Mouse (Mus musculus) kidney, postnatal 14 days (tissue): ENCODE results near the gene Clec1a.

Experiments
- DNase-seq: peaks from one replicate; pipeline ENCODE4 v3.0.0; 2022; ENCODE audit warnings: mixed read lengths

The Clec1a gene

DNA sequence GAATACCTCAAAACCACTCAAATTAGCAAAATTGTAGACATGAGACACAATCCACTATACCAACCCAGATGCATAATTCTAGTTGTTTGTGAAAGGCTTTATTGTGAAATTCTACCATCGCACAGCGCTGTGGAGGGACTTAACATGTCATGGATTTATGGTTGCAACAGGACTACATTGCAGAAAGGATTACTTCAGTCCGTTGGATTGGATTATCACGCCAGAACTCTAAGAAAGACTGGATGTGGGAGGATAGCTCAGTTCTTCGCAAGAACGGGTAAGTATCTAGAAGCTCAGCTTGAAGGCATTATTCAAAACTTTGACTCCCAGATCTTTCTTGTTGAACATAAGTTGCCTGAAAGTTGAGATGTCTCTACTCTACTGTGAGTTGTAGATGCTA, 48.4 kb downstream of the Clec1a start:
- DNase-seq: no peak

DNA sequence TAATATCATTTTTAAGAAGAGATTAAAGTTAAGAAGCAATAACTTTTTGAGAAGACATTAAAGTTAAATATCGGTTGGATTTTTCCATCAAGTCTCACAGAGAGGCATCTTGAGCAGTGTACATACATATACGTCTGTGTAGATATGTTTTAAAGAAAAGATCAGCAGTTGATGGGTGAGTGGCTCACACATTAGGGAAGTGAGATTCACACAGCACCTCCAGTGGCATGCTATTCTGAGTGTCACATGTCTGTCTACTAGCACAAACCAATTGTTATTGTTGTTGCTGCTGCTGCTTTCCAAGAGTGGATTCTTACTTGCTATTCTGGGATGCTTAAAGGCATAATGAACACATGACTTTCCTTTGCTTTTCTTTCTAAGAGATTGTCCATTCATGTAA, 49.4 kb downstream of the Clec1a start:
- no peak for DNase-seq

DNA sequence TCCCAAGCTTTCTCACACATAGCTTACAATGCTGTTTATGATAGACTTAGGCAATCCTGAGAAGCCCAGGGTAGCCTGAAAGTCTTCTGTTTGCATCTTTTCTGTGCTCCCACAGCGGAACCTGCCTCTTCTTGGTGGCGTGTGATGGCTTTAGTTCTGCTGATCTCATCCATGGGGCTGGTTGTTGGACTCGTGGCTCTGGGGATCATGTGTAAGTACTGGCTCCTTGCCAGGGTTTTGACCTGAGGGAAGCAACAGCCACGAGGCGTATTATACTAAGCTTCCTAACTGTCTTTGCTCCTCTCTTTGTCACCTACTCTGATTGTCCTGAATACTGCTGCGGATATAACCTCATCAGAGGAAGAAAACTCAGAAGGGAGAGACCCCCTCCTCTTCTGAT, 51.9 kb downstream of the Clec1a start:
- DNase-seq: peak; percentile 76

DNA sequence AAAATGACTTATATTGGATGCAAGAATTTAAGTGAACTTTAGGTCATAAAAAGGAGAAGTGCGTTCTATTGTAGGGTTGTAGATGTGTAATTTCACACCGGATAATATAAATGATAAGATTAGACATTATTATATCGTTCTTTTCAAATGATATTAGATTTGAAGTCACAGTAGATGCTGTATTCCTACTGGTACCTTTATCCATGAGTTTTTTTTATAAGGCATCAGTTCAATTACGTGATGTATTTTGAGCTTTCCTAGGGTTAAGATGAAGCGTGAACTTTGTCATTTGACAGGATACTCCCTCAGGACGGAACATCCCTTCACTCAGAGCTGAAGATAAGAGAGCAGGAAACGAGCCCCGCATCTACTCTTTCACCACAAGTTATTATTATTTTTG, 54.8 kb downstream of the Clec1a start, which contains the start of gene Clec1b:
Gene Clec1b, plus strand, starts transcription at position 301 of the 400 bp plus-strand sequence.
- DNase-seq: no peak

DNA sequence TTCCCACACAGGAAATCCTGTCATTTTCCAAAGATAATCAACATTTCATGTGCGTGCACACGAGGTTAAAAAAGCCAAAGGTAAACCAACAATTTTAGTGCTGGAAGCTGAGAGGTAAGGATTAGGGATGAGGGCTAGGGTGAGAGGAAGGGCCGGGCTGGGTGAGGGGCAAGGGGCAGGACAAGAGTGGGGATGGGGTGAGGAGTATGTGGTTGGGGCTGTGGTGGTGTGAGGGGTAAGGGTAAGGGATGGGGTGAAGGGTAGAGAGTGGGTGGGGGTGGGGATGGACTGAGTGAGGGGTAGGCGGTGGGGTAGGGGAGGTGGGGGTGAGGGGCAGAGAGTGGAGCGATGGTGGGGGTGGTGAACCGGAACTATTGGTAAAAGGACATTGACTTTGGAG, 58.1 kb downstream of the Clec1a start:
- no peak for DNase-seq

DNA sequence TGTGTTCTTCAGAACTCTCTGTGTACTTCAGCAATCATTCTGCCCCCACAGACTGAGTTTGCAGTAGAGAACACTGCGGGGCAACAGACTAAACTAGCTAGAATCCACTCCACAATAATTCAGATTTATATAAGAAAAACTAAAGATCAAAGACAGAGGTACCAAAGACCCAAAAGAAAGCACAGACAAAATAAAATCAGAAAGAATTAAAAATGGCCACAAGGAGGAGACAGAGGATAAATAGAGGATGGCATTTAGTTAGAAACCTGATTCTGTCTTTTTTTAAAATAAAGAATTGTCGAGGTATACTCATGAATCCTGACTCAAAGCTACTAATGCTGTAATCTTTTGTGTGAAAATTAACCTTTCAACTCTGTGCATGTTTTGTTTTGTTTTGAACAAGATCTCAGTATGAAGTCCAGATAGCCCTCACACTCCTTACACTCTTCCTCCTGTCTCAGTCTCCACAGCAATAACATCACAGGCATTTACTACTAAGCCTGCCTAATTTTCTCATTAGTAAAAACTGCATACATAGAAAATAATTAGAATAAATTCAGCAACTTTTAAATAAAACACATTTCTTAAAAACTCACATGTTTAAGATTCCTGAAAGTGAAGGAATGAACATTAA, 58.6 kb downstream of the Clec1a start:
- DNase-seq: no peak

DNA sequence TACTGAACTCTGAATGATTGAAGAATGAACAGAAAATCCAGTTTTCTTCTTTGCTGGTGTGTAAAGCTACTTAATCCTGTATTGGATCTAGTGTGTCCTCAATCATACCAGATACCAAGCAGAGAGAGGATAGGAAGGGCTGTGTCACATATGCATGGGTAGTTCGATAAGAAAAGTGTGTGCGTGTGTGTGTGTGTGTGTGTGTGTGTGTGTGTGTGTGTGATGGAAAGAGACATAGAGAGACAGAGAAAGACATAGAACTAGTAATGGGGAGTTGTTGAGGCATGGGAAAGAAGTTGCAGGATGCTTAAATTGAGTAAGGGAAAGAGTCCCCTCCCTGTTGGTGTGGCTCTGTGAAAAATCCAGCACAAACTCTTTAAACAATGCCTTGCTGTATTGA, 66.0 kb downstream of the Clec1a start, which contains the start of gene Clec12b:
Gene Clec12b, minus strand, starts transcription at position 101 of the 400 bp plus-strand sequence.
- no peak for DNase-seq

DNA sequence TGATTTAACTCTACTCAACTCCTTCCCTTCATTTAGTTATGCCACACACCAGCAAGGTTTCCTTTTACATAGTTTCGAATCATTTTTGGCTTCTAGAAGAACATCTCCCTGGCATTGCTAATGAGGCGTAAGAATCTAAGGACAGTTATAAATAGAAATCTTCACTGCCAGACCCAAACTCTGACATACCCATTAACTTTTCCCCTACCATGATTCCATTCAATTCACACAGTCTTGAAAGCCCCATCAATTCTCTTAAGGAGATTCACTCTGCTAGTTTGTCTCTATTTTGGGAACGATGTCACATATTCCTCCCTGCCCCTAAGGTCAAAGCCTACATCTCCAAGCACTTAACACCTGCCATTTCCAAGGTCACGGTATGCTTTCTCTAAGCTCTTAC, 66.8 kb downstream of the Clec1a start:
- no peak for DNase-seq

DNA sequence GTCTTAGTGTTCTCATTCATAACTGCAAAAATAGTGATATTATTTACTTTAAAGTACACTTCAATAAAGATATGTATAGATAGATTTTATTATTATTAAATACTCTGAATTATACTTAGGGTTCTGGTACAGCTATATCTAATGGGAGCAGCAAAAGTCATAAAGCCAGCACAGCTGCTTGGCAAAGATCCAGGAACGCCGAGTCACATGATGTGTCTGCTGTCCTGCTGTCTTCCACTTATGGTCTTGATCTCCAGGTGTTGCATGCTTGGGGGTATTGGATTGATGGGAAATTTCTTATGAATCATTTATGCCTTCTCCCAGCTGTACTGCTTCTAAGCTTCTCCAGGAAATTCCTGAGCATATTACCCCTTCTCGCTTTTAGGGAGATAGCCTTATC, 68.3 kb downstream of the Clec1a start:
- DNase-seq: no peak

DNA sequence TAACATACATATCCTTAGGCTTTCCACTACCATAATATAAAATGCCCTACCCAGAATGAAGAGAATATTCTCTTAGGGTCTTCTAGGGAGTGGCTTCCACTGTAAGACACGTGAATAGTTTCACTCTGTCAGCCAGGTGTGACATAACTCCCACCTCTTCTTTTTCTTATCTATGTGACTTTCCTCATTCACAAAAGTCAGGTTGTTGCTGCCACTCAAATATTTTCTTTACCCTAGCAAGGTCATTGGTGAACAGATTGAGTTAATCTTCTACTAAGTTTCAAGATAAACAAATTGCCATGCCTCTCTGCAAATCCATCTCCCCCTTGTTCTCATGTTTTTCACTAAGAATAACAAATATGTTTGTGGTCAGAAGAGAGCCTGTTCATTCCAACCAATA, 70.1 kb downstream of the Clec1a start:
- DNase-seq: no peak

DNA sequence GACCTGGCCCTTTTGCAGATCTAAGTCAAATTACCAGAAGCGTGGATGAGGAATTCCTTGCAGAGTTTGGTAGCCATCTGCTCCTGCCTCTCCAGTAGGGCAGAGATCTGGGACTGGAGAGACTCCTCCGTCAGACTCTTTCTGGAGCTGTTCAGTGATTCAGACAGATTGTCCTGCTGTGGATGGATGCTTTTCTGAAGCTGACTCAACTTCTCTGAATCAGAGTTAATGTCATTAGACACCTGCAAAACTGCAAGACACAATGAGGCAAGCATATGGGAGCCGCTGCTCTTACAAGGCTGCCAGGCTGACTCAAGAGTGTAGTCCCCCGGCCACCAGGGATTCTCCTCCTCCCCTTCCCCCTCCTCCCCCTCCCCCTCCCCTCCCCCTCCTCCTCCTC, 71.3 kb downstream of the Clec1a start:
- DNase-seq: no peak

DNA sequence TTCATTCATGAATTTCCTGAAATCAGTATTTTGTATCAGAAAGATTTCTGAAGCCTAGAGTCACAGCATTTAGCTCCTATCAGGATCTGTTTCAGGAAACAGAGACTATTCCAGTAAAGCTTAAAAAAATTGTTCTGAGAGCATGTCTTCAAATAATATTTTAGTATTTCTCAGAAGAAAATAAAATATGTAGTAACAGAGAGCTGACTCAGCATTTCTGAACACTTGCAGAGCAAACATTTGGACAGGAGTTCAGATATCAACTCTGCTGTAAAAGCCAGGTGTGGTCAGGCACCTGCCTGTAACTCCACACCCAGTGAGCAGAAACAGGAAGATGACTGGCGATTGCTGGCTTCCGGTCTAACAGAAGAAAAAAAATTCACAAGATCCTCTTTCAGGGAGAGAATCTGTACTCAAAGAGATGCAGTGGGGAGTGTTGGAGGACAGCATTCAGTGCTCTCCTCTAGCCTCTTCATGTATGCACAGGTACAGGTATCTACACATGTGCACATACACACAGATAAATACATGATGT, 76.8 kb downstream of the Clec1a start:
- no peak for DNase-seq
